Mouse (Mus musculus): ENCODE measurements around the gene Entpd4b. TPM values are rescaled to one million over a fixed set of nuclear protein-coding genes. Genes with fewer than 3 reads are reported as not detected.
"Not testable (repeated sequence)": the region's sequence is repeated elsewhere in the genome, so short reads cannot be mapped to it uniquely, and the experiment has no call there.

The Entpd4b gene
- polyA plus RNA-seq (2012; rRNA removed): 10.2 and 10.4 TPM in 2 replicates

GRCm38 (mm10) chr14:69555110-69555831, at the start of gene Entpd4b:
Gene Entpd4b, plus strand, starts transcription at chr14:69555424.
- H3K4me1 ChIP-seq (ENCODE audit: control insufficient read depth, insufficient read depth, insufficient read length); H3K27me3 ChIP-seq (ENCODE audit: control insufficient read depth, insufficient read depth, low read length); H3K4me3 ChIP-seq (ENCODE audit: extremely low read depth, insufficient read depth, insufficient read length); DNase-seq (ENCODE audit: low read depth in 1 of 2, low spot score in 2 of 2); H3K27ac ChIP-seq (ENCODE audit: insufficient read depth, low read length); H3K36me3 ChIP-seq (ENCODE audit: control insufficient read depth, insufficient read depth, low read length): not testable (repeated sequence)
- WGBS: no CpG with 5 or more reads among the region's 68 CpGs

- not testable (repeated sequence) for H3K36me3 ChIP-seq (ENCODE audit: control insufficient read depth, insufficient read depth, low read length); DNase-seq (ENCODE audit: low read depth in 1 of 2, low spot score in 2 of 2); H3K27me3 ChIP-seq (ENCODE audit: control insufficient read depth, insufficient read depth, low read length); H3K4me3 ChIP-seq (ENCODE audit: extremely low read depth, insufficient read depth, insufficient read length); H3K27ac ChIP-seq (ENCODE audit: insufficient read depth, low read length); H3K4me1 ChIP-seq (ENCODE audit: control insufficient read depth, insufficient read depth, insufficient read length)
- WGBS: no CpG with 5 or more reads among the region's 1 CpGs
These were observed 48.2 kb upstream of the Entpd4b start for GRCm38 (mm10) chr14:69507000-69507399.

- not testable (repeated sequence) for H3K27ac ChIP-seq (ENCODE audit: insufficient read depth, low read length); H3K4me1 ChIP-seq (ENCODE audit: control insufficient read depth, insufficient read depth, insufficient read length); H3K4me3 ChIP-seq (ENCODE audit: extremely low read depth, insufficient read depth, insufficient read length); H3K36me3 ChIP-seq (ENCODE audit: control insufficient read depth, insufficient read depth, low read length); H3K27me3 ChIP-seq (ENCODE audit: control insufficient read depth, insufficient read depth, low read length); DNase-seq (ENCODE audit: low read depth in 1 of 2, low spot score in 2 of 2)
- no CpG with 5 or more reads among the region's 2 CpGs for WGBS
These were observed 42.8 kb upstream of the Entpd4b start, which contains the start of gene Gm27179 for GRCm38 (mm10) chr14:69512449-69512848. Gene Gm27179, minus strand, starts transcription at chr14:69512549.

GRCm38 (mm10) chr14:69520810-69521209, 34.4 kb upstream of the Entpd4b start:
- H3K36me3 ChIP-seq (ENCODE audit: control insufficient read depth, insufficient read depth, low read length); H3K4me3 ChIP-seq (ENCODE audit: extremely low read depth, insufficient read depth, insufficient read length); H3K4me1 ChIP-seq (ENCODE audit: control insufficient read depth, insufficient read depth, insufficient read length); H3K27ac ChIP-seq (ENCODE audit: insufficient read depth, low read length); H3K27me3 ChIP-seq (ENCODE audit: control insufficient read depth, insufficient read depth, low read length); DNase-seq (ENCODE audit: low read depth in 1 of 2, low spot score in 2 of 2): not testable (repeated sequence)
- no CpG with 5 or more reads among the region's 2 CpGs for WGBS

- not testable (repeated sequence) for H3K4me3 ChIP-seq (ENCODE audit: extremely low read depth, insufficient read depth, insufficient read length); H3K4me1 ChIP-seq (ENCODE audit: control insufficient read depth, insufficient read depth, insufficient read length); H3K27ac ChIP-seq (ENCODE audit: insufficient read depth, low read length); DNase-seq (ENCODE audit: low read depth in 1 of 2, low spot score in 2 of 2); H3K36me3 ChIP-seq (ENCODE audit: control insufficient read depth, insufficient read depth, low read length); H3K27me3 ChIP-seq (ENCODE audit: control insufficient read depth, insufficient read depth, low read length)
- no CpG with 5 or more reads among the region's 1 CpGs for WGBS
These were observed 32.2 kb upstream of the Entpd4b start for GRCm38 (mm10) chr14:69523001-69523400.

GRCm38 (mm10) chr14:69526202-69526601, 29.0 kb upstream of the Entpd4b start:
- H3K4me1 ChIP-seq (ENCODE audit: control insufficient read depth, insufficient read depth, insufficient read length); H3K36me3 ChIP-seq (ENCODE audit: control insufficient read depth, insufficient read depth, low read length); H3K27ac ChIP-seq (ENCODE audit: insufficient read depth, low read length); DNase-seq (ENCODE audit: low read depth in 1 of 2, low spot score in 2 of 2); H3K4me3 ChIP-seq (ENCODE audit: extremely low read depth, insufficient read depth, insufficient read length); H3K27me3 ChIP-seq (ENCODE audit: control insufficient read depth, insufficient read depth, low read length): not testable (repeated sequence)
- WGBS: no CpG with 5 or more reads among the region's 1 CpGs

- not testable (repeated sequence) for H3K27me3 ChIP-seq (ENCODE audit: control insufficient read depth, insufficient read depth, low read length); DNase-seq (ENCODE audit: low read depth in 1 of 2, low spot score in 2 of 2); H3K4me1 ChIP-seq (ENCODE audit: control insufficient read depth, insufficient read depth, insufficient read length); H3K4me3 ChIP-seq (ENCODE audit: extremely low read depth, insufficient read depth, insufficient read length); H3K36me3 ChIP-seq (ENCODE audit: control insufficient read depth, insufficient read depth, low read length); H3K27ac ChIP-seq (ENCODE audit: insufficient read depth, low read length)
- no CpG with 5 or more reads among the region's 7 CpGs for WGBS
These were observed 18.7 kb upstream of the Entpd4b start for GRCm38 (mm10) chr14:69536539-69536938.

- DNase-seq (ENCODE audit: low read depth in 1 of 2, low spot score in 2 of 2); H3K36me3 ChIP-seq (ENCODE audit: control insufficient read depth, insufficient read depth, low read length); H3K27ac ChIP-seq (ENCODE audit: insufficient read depth, low read length); H3K4me3 ChIP-seq (ENCODE audit: extremely low read depth, insufficient read depth, insufficient read length); H3K4me1 ChIP-seq (ENCODE audit: control insufficient read depth, insufficient read depth, insufficient read length); H3K27me3 ChIP-seq (ENCODE audit: control insufficient read depth, insufficient read depth, low read length): not testable (repeated sequence)
- WGBS: no CpG with 5 or more reads among the region's 5 CpGs
These were observed 15.1 kb upstream of the Entpd4b start for GRCm38 (mm10) chr14:69540113-69540512.

GRCm38 (mm10) chr14:69542695-69543094, 12.5 kb upstream of the Entpd4b start:
- no CpG with 5 or more reads among the region's 7 CpGs for WGBS
- not testable (repeated sequence) for DNase-seq (ENCODE audit: low read depth in 1 of 2, low spot score in 2 of 2); H3K27me3 ChIP-seq (ENCODE audit: control insufficient read depth, insufficient read depth, low read length); H3K36me3 ChIP-seq (ENCODE audit: control insufficient read depth, insufficient read depth, low read length); H3K4me3 ChIP-seq (ENCODE audit: extremely low read depth, insufficient read depth, insufficient read length); H3K4me1 ChIP-seq (ENCODE audit: control insufficient read depth, insufficient read depth, insufficient read length); H3K27ac ChIP-seq (ENCODE audit: insufficient read depth, low read length)

- not testable (repeated sequence) for DNase-seq (ENCODE audit: low read depth in 1 of 2, low spot score in 2 of 2); H3K4me1 ChIP-seq (ENCODE audit: control insufficient read depth, insufficient read depth, insufficient read length); H3K27ac ChIP-seq (ENCODE audit: insufficient read depth, low read length); H3K27me3 ChIP-seq (ENCODE audit: control insufficient read depth, insufficient read depth, low read length); H3K4me3 ChIP-seq (ENCODE audit: extremely low read depth, insufficient read depth, insufficient read length); H3K36me3 ChIP-seq (ENCODE audit: control insufficient read depth, insufficient read depth, low read length)
- no CpG with 5 or more reads among the region's 7 CpGs for WGBS
These were observed 11.2 kb upstream of the Entpd4b start for GRCm38 (mm10) chr14:69544033-69544432.

- not testable (repeated sequence) for H3K36me3 ChIP-seq (ENCODE audit: control insufficient read depth, insufficient read depth, low read length); H3K27ac ChIP-seq (ENCODE audit: insufficient read depth, low read length); H3K27me3 ChIP-seq (ENCODE audit: control insufficient read depth, insufficient read depth, low read length); H3K4me3 ChIP-seq (ENCODE audit: extremely low read depth, insufficient read depth, insufficient read length); H3K4me1 ChIP-seq (ENCODE audit: control insufficient read depth, insufficient read depth, insufficient read length); DNase-seq (ENCODE audit: low read depth in 1 of 2, low spot score in 2 of 2)
- no CpG with 5 or more reads among the region's 2 CpGs for WGBS
These were observed 10.2 kb upstream of the Entpd4b start for GRCm38 (mm10) chr14:69545052-69545451.
